Mouse (Mus musculus) liver, postnatal 0 days (tissue): Measurements from ENCODE around the gene Dppa2.

ENCODE experiments used
- CTCF ChIP-seq: sonication (generic); IDR thresholded peaks from 2 replicates; pipeline ENCODE4 v1.5.1; 2016; ENCODE audit warnings: antibody characterized with exemption, low read depth
- EP300 ChIP-seq: IDR thresholded peaks from 2 replicates; pipeline ENCODE4 v1.6.1; 2016; ENCODE audit warnings: antibody characterized with exemption, low read depth, mild to moderate bottlenecking

- TF ChIP-seq CTCF: no peak
- TF ChIP-seq EP300: no peak
Measured at GRCm38 (mm10) chr16:48368096-48368495, 64.4 kb downstream of the Dppa2 start.
